Mouse (Mus musculus) limb, embryonic 14.5 days (tissue): Measurements from ENCODE around the gene Nudt15. TPM values are rescaled to one million over a fixed set of nuclear protein-coding genes. Genes with fewer than 3 reads are reported as not detected.
A peak's percentile ranks its signal among the peaks of the same experiment; 100 is the strongest.

Source experiments
- ATAC-seq: fragments of 200-750 bp; cut with Nextera tagmentation; 2 replicates; pipeline ENCODE4 v1.8.0; 2017; ENCODE audit warnings: low read depth, moderate number of reproducible peaks, moderate TSS enrichment; ENCODE audit not compliant: low FRiP score
- DNase-seq: peaks from one replicate; pipeline ENCODE4 v3.0.0-alpha.2; 2015; ENCODE audit warnings: low spot score
- H3K27ac ChIP-seq: fragments of 300-500 bp; sonication (generic); replicated peaks from 2 replicates; pipeline ENCODE4 v1.5.1; 2014; ENCODE audit warnings: low read depth, mild to moderate bottlenecking, low read length, moderate library complexity, mixed read lengths
- H3K27me3 ChIP-seq: fragments of 300-500 bp; sonication (generic); 2 replicates; pipeline ENCODE4 v1.6.1; 2014; ENCODE audit warnings: low read length, mixed read lengths; ENCODE audit not compliant: control insufficient read depth, insufficient read depth
- H3K36me3 ChIP-seq: fragments of 300-500 bp; sonication (generic); 2 replicates; pipeline ENCODE4 v1.6.1; 2014; ENCODE audit warnings: mild to moderate bottlenecking, low read length, moderate library complexity, mixed read lengths; ENCODE audit not compliant: control insufficient read depth, insufficient read depth
- H3K4me1 ChIP-seq: fragments of 300-500 bp; sonication (generic); 2 replicates; pipeline ENCODE4 v1.6.1; 2014; ENCODE audit warnings: antibody characterized with exemption, low read length, mixed read lengths; ENCODE audit not compliant: control insufficient read depth, insufficient read depth
- H3K4me2 ChIP-seq: fragments of 300-500 bp; sonication (generic); replicated peaks from 2 replicates; pipeline ENCODE4 v1.6.1; 2014; ENCODE audit warnings: low read depth, mild to moderate bottlenecking, low read length, moderate library complexity; ENCODE audit not compliant: severe bottlenecking
- H3K4me3 ChIP-seq: fragments of 300-500 bp; sonication (generic); replicated peaks from 2 replicates; pipeline ENCODE4 v1.5.1; 2014; ENCODE audit warnings: low read length
- H3K9ac ChIP-seq: fragments of 300-500 bp; sonication (generic); 2 replicates; pipeline ENCODE4 v1.6.1; 2014; ENCODE audit warnings: mild to moderate bottlenecking, low read depth, low read length, moderate library complexity; ENCODE audit not compliant: severe bottlenecking
- H3K9me3 ChIP-seq: fragments of 300-500 bp; sonication (generic); 2 replicates; pipeline ENCODE4 v1.6.1; 2016; ENCODE audit warnings: low read length; ENCODE audit not compliant: control insufficient read depth
- POLR2A ChIP-seq: fragments of 200-500 bp; IDR thresholded peaks from 2 replicates; pipeline ENCODE4 v1.8.0; 2012; ENCODE audit warnings: inconsistent platforms, mild to moderate bottlenecking, moderate library complexity, borderline replicate concordance; ENCODE audit not compliant: insufficient read depth, insufficient read length; ENCODE audit errors: extremely low read depth
- WGBS: fragments of 180-500 bp; shearing (Covaris S2); extraction: QIAGEN DNeasy Blood & Tissue Kit; methylation state at CpG from one replicate; pipeline ENCODE4 v1.1.7; 2014; 5-methylcytosine and 5-hydroxymethylcytosine counted together
- polyA plus RNA-seq, 2 experiments: library from polyadenylated mRNA; depleted of rRNA in 1 of 2; stranded (reverse) in 1 of 2; unstranded in 1 of 2; fragments of >200 nt; fragmentation: Nextera tagmentation in 1 of 2; extraction: Ambion mirVana in 1 of 2; gene quantifications; 2 replicates each; pipeline versions ENCODE4 v1.2.1 to v1.2.3; 2012 to 2014

Gene Nudt15
- polyA plus RNA-seq, 2 experiments: 2.1 to 4.9 TPM

DNA sequence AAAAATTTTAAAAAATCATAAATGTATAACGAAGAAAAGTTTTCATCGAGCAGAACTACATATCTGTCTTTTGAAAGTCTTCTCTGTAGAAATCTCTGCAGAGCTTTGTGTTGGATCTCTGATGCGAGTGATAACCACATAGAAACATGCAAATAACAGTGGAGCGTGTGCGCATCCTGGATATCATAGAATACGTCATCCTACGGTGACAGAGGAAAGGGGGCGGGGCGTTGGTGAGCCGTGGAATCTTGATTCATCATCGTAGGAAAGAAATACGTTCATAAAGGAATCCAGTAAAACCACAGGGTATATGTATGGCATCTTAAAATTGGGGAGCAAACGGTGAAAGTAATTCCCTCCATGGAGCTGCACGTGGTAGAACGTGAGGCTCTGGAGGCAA lies 40.8 kb downstream of the Nudt15 start:
- no peak for DNase-seq
- H3K4me1 ChIP-seq: peaks cover 14% of the 10 kb centered on the region
- no peak for TF ChIP-seq POLR2A
- H3K9ac ChIP-seq: no peak overlapping the region
- H3K4me3 ChIP-seq: no peak overlapping the region
- H3K27ac ChIP-seq: no peak overlapping the region
- 0 out of 2 replicates have a peak, but pooled peaks cover 5% of the 10 kb centered on the region for H3K36me3 ChIP-seq
- H3K9me3 ChIP-seq: no peaks in the 10 kb centered on the region
- 83% methylated on average over 15 of the region's 15 CpGs for WGBS
- no peaks in the 10 kb centered on the region for H3K27me3 ChIP-seq
- ATAC-seq: no peak
- no peak overlapping the region for H3K4me2 ChIP-seq

DNA sequence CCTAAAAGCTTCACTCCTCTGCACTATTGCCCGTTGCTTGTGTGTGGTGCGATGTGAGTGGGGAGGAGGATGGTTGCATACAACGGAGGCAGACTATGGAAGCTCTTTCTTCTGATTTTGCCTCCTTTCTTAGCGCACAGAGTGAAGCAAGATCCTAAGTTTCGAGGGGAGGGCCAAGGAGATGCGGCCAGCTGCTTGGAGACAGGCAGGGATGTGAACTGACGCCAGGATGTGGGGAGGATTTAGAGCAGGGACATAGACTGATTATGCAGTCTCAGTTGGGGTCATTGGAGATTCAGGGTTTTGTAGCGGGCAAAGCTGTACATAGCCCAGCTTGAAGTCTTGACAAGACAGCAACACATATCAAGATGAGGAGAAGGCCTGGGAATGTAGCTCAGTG lies 41.8 kb downstream of the Nudt15 start:
- TF ChIP-seq POLR2A: no peak
- Histone ChIP-seq H3K9ac (no peak overlapping the region), H3K27ac (no peak overlapping the region), H3K36me3 (no peaks in the 10 kb centered on the region), H3K4me3 (no peak overlapping the region), H3K9me3 (no peaks in the 10 kb centered on the region), H3K4me2 (no peak overlapping the region), H3K27me3 (no peaks in the 10 kb centered on the region), H3K4me1 (peaks cover 18% of the 10 kb centered on the region)
- ATAC-seq (no peak), DNase-seq (no peak)
- 70% methylated on average over 8 of the region's 8 CpGs for WGBS

DNA sequence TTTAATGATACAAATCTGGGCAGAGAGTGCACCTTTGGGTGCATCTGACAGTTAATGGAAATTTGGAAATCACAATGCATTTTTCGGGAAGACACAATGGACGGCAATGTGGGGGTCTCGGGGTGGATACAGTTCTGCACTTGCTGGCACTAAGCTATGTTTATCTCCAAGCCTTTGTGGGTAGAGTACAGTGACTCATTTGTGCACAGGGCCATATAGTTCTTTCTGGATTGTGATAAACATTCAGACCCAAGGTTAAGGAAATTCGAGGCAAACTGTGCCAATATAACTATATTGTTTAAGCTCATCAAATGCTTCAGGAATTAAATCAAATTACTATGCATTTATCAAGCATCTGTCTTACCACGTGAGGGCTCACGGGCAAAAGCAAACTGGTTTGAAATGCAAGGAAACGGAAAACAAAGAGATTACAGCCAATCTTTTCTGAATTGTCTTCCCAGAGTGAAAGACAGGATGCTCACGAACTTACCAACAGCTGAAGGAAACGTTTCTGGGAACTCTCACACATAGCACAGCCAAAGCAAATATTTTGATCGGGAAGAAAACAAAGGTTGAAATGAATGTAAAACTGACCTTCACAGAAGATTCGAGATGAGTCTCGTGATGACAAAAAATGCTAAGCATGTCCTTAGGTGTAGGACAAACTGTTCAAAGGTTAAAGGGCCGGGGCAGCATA lies 44.7 kb downstream of the Nudt15 start:
- no peak overlapping the region for H3K27ac ChIP-seq

DNA sequence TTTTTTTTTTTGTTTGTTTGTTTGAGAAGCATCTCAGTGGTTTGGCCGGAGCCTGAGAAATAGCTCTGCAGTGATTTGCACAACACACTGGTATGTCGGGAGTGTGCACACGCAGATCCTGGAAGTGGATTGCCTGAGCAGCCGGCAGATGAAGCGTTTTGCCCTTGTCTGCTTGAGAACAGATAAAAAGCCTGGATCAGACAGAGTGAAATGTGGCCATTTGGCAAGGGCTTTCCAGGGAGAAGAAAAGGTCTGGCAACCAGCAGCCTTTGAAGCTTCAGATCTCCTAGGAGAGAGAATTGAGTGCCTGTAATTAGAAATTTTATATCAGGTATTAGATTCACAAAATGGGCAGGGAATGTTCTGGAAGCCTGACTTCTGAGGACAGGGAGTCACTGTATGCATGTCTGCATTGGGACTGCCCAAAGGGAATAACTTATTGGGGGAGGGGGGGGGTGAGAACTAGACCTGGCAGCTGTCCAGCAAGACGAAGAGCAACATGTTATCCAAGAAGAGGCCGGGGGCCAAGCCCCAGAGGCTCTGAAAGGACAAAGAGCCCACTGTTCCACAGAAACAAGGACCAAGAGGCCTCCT lies 45.4 kb downstream of the Nudt15 start:
- H3K27me3 ChIP-seq: no peaks in the 10 kb centered on the region
- TF ChIP-seq POLR2A: no peak
- H3K27ac ChIP-seq: no peak overlapping the region
- no peak overlapping the region for H3K4me2 ChIP-seq
- peaks cover 9% of the 10 kb centered on the region; the same call in 1 of the 2 replicates for H3K4me1 ChIP-seq
- no peak overlapping the region for H3K9ac ChIP-seq
- no peak overlapping the region for H3K4me3 ChIP-seq
- DNase-seq: peak; percentile 23
- 32% methylated on average over 7 of the region's 7 CpGs for WGBS
- no peaks in the 10 kb centered on the region for H3K9me3 ChIP-seq
- no peak for ATAC-seq
- H3K36me3 ChIP-seq: no peaks in the 10 kb centered on the region

More for the DNA sequence above, 44.7 kb downstream of the Nudt15 start:
- Histone ChIP-seq H3K27me3 (no peaks in the 10 kb centered on the region), H3K4me3 (no peak overlapping the region), H3K4me2 (no peak overlapping the region), H3K4me1 (peaks cover 9% of the 10 kb centered on the region; the same call in 1 of the 2 replicates), H3K36me3 (no peaks in the 10 kb centered on the region), H3K9ac (no peak overlapping the region), H3K9me3 (no peaks in the 10 kb centered on the region)
- no peak for ATAC-seq
- WGBS: 70% methylated on average over 13 of the region's 13 CpGs
- no peak for TF ChIP-seq POLR2A
- DNase-seq: no peak

DNA sequence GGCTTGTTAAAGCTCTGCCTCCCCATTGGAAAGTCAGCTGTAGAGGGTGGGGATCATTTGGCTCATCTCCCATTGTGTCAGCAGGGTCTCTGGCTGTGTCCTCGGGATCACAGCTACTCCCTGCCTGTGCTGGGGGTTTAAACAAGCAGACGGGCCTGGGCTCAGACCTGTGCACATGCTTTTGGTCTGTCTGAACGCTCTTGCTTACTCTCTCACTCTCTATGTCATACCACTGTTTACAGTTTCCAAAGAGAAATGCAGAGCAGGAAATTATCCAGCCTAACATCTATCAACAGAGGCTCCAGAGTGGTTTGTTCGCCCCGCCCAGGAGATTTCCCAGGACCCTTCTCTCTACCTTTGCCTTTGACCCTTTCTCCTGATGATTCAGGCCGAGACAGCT lies 46.3 kb downstream of the Nudt15 start:
- Histone ChIP-seq H3K27me3 (no peaks in the 10 kb centered on the region), H3K36me3 (no peaks in the 10 kb centered on the region), H3K27ac (no peak overlapping the region), H3K4me2 (no peak overlapping the region), H3K4me1 (peaks cover 9% of the 10 kb centered on the region; the same call in 1 of the 2 replicates), H3K4me3 (no peak overlapping the region), H3K9me3 (no peaks in the 10 kb centered on the region), H3K9ac (no peak overlapping the region)
- ATAC-seq (no peak), DNase-seq (no peak)
- TF ChIP-seq POLR2A: no peak
- 69% methylated on average over 6 of the region's 6 CpGs for WGBS
